In genomic region chr4:58285687-58286086, GRCm38 (mm10) we compare ENCODE assay signal across 19 mouse cellular contexts. TPM values are rescaled to one million over a fixed set of nuclear protein-coding genes. Genes with fewer than 3 reads are reported as not detected.
DNase-seq lines count a peak whose midpoint lies in the region; ATAC-seq and TF ChIP-seq lines count a peak whose summit lies in the region.
"Had no signal": no experiment of that assay in that cellular context is flagged by ENCODE, and none has a peak within 500 bp of the region (broad histone marks: within the 10 kb centered on the region; RNA-seq: fewer than 3 reads in every experiment).

Gene Musk, plus strand, starts transcription at chr4:58285960.

- no peaks in the 10 kb centered on the region for H3K27me3 ChIP-seq in kidney, postnatal 0 days (ENCODE audit: insufficient read depth, low read length)
- no peaks in the 10 kb centered on the region for H3K27me3 ChIP-seq in stomach, postnatal 0 days (ENCODE audit: control insufficient read depth, insufficient read depth, low read length)
- H3K27me3 ChIP-seq in kidney, embryonic 15.5 days: no peaks in the 10 kb centered on the region
- H3K27me3 ChIP-seq: megakaryocyte, embryonic 14.5 days; neural tube, embryonic 15.5 days had no signal

- intact Hi-C loops in heart, postnatal 10 days (cut with DNase I): no loop called here
- intact Hi-C loops in gastrocnemius, postnatal 36 days (cut with DNase I): no loop called here

- no peak for TF ChIP-seq CTCF in kidney, postnatal 0 days (IDR thresholded peaks at IDR 0.05; ENCODE audit: low read depth)
- TF ChIP-seq CTCF in stomach, postnatal 0 days (IDR thresholded peaks at IDR 0.05; ENCODE audit: low read depth): no peak

- no peak for ATAC-seq in kidney, postnatal 0 days (replicated peaks; ENCODE audit: low FRiP score, low read depth)
- ATAC-seq in stomach, postnatal 0 days (ENCODE audit: low FRiP score, low TSS enrichment): no peak
- no peak for ATAC-seq in kidney, embryonic 15.5 days (replicated peaks; ENCODE audit: low FRiP score)
- ATAC-seq: inflammation-experienced regulatory T-cells, adult 6 months; lung, postnatal 0 days had no signal

- no peaks in the 10 kb centered on the region for H3K4me1 ChIP-seq in kidney, postnatal 0 days (replicated peaks; ENCODE audit: insufficient read depth, low read length)
- no peaks in the 10 kb centered on the region for H3K4me1 ChIP-seq in stomach, postnatal 0 days (replicated peaks; ENCODE audit: control insufficient read depth, insufficient read depth)
- H3K4me1 ChIP-seq in kidney, embryonic 15.5 days: peaks cover 4% of the 10 kb centered on the region; the same call in 1 of the 2 replicates
- H3K4me1 ChIP-seq: neural tube, embryonic 15.5 days had no signal

- peak; percentile 78 for DNase-seq in heart, adult 11 months
- DNase-seq in heart, postnatal 10 days: no peak
- DNase-seq in kidney, postnatal 0 days (ENCODE audit: low spot score): peak; percentile 12
- DNase-seq in kidney, postnatal 14 days: no peak
- DNase-seq in gastrocnemius, postnatal 36 days: peak in 1 of 2 experiments; percentile 33
- no peak for DNase-seq in stomach, postnatal 0 days (ENCODE audit: low spot score)
- no peak for DNase-seq in embryo, embryonic 9.5 days (ENCODE audit: extremely low spot score)
- DNase-seq: adrenal gland, adult 2 months; cerebellum, adult 8-10 months; embryo, embryonic 11 days; retina, postnatal 1 day; thymus, postnatal 25 days had no signal

- no peak for TF ChIP-seq EP300 in stomach, postnatal 0 days (optimal IDR thresholded peaks at IDR 0.05)

- H3K9ac ChIP-seq in kidney, postnatal 0 days (ENCODE audit: low read depth, low read length): no peak within 1 kb of the TSS
- no peak within 1 kb of the TSS for H3K9ac ChIP-seq in stomach, postnatal 0 days (ENCODE audit: low read length)
- H3K9ac ChIP-seq in kidney, embryonic 15.5 days: no peak within 1 kb of the TSS
- H3K9ac ChIP-seq: neural tube, embryonic 15.5 days had no signal

- WGBS in kidney, postnatal 0 days: 78% methylated on average over 11 of the region's 11 CpGs
- WGBS in stomach, postnatal 0 days: 62% methylated on average over 11 of the region's 11 CpGs
- 87% methylated on average over 11 of the region's 11 CpGs for WGBS in kidney, embryonic 15.5 days

- no peak within 1 kb of the TSS for H3K4me3 ChIP-seq in kidney, postnatal 0 days (replicated peaks; ENCODE audit: low read depth, low read length)
- peak within 1 kb of the TSS; percentile 8; the same call in 1 of the 2 replicates for H3K4me3 ChIP-seq in stomach, postnatal 0 days (ENCODE audit: low read depth, low read length)
- H3K4me3 ChIP-seq in kidney, embryonic 15.5 days (replicated peaks): no peak within 1 kb of the TSS
- H3K4me3 ChIP-seq: megakaryocyte, embryonic 14.5 days; neural tube, embryonic 15.5 days had no signal

- no peaks in the 10 kb centered on the region for H3K9me3 ChIP-seq in kidney, postnatal 0 days (replicated peaks; ENCODE audit: low read length)
- no peaks in the 10 kb centered on the region for H3K9me3 ChIP-seq in stomach, postnatal 0 days (ENCODE audit: control insufficient read depth, low read length)
- no peaks in the 10 kb centered on the region for H3K9me3 ChIP-seq in kidney, embryonic 15.5 days (replicated peaks)
- H3K9me3 ChIP-seq: megakaryocyte, embryonic 14.5 days; neural tube, embryonic 15.5 days had no signal

- H3K36me3 ChIP-seq in kidney, postnatal 0 days (ENCODE audit: insufficient read depth, low read length): no peaks in the 10 kb centered on the region
- H3K36me3 ChIP-seq in stomach, postnatal 0 days (ENCODE audit: control insufficient read depth, insufficient read depth, low read length): no peaks in the 10 kb centered on the region
- no peaks in the 10 kb centered on the region for H3K36me3 ChIP-seq in kidney, embryonic 15.5 days
- H3K36me3 ChIP-seq: neural tube, embryonic 15.5 days had no signal

- H3K4me2 ChIP-seq in kidney, postnatal 0 days (ENCODE audit: low read length): peak within 1 kb of the TSS; percentile 32
- peak within 1 kb of the TSS; percentile 32 for H3K4me2 ChIP-seq in stomach, postnatal 0 days (replicated peaks; ENCODE audit: low read depth)
- H3K4me2 ChIP-seq in kidney, embryonic 15.5 days: no peak within 1 kb of the TSS
- H3K4me2 ChIP-seq: liver, embryonic 11.5 days; neural tube, embryonic 15.5 days had no signal

- no peak within 1 kb of the TSS for H3K27ac ChIP-seq in kidney, postnatal 0 days
- 0 out of 2 replicates have a peak within 1 kb of the TSS, but pooled peaks have one; percentile 36 for H3K27ac ChIP-seq in stomach, postnatal 0 days (replicated peaks)
- no peak within 1 kb of the TSS for H3K27ac ChIP-seq in kidney, embryonic 15.5 days
- H3K27ac ChIP-seq: neural tube, embryonic 15.5 days had no signal

RNA-seq across cellular contexts. Expression of gene Musk, which starts in this region (rescaled TPM):
- under 1 TPM; 0.40 to 0.93 TPM for total RNA-seq in heart, postnatal 10 days (2021)
- 0.32 and 0.62 TPM in 2 replicates for polyA plus RNA-seq in kidney, postnatal 0 days (2015; fragmentation: Nextera tagmentation; extraction: Ambion mirVana)
- 10 to 100 TPM; 24.9 to 39.6 TPM for total RNA-seq in gastrocnemius, postnatal 36 days (2021)
- 0.74 and 0.75 TPM in 2 replicates for polyA plus RNA-seq in stomach, postnatal 0 days (2015; fragmentation: Nextera tagmentation; extraction: Ambion mirVana)
- polyA plus RNA-seq in kidney, embryonic 15.5 days (2015; fragmentation: Nextera tagmentation; extraction: Ambion mirVana): 0.40 and 0.45 TPM in 2 replicates
- total RNA-seq: hematopoietic stem cell, adult 5-6 weeks had no signal
- polyA plus RNA-seq: inflammation-experienced regulatory T-cells, adult 6 months; liver, embryonic 11.5 days; lung, postnatal 0 days had no signal

Comparison
In these comparisons a context has a peak if more than half of its experiments do, and no peak if none do; other contexts are left out.
1. RNA of gene Musk (total RNA-seq): 24.9 to 39.6 TPM in gastrocnemius, postnatal 36 days; 0.40 to 0.93 TPM in heart, postnatal 10 days; every median in the first group is over 10 times any median in the second.
2. Peak in DNase-seq and H3K4me2 ChIP-seq in kidney, postnatal 0 days; RNA of the gene not detected or under 1 TPM.